Mouse (Mus musculus) thymus, postnatal 10 days (tissue): ENCODE data around the gene Thsd4.

ENCODE experiments used
- DNase-seq, 2 experiments: peaks; one replicate each; pipeline ENCODE4 v3.0.0; 2021; ENCODE audit warnings: low spot score in 2 of 2

Thsd4 gene

DNA sequence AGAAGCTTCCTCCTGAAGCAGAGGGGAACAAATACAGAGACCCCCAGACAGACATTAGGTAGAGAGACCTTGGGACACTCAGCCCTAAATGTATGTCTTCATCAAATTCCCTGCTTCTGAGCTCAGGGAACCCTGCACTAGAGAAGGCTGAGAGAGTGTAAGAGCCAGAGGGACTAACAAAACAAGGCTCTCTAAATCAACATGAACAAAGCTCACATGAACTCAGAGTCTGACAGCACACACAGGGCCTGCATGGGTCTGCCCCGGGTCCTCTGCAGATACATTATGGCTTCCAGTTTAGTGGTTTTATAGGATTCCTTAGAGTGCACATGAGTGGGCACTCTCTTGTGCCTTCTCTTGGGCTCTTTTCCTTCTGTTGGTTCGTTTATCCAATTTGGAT lies 140.8 kb downstream of the Thsd4 start:
- DNase-seq: no peak

DNA sequence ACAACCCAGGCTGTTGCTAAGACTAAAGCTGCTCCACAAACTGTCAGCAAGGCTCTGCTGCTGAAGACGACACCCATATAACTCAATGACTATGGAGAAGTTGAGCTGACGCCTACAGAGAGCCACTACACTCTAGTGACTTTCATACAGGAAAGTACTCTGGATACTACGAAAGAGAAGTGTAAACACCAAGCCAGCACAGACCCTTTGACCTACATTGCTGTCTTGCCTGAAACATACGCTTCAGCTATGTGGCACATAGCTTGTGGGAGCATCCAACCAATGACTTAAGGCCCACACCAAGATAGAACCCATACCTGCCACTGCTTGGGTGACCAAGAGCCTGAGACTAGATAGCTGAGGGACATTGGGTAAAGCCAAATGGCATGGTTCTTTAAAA lies 141.3 kb downstream of the Thsd4 start:
- no peak for DNase-seq

- no peak for DNase-seq
Observed at GRCm38 (mm10) chr9:60378235-60378634, 143.6 kb downstream of the Thsd4 start.

- no peak for DNase-seq
Observed at GRCm38 (mm10) chr9:60373161-60373737, 148.6 kb downstream of the Thsd4 start.

DNA sequence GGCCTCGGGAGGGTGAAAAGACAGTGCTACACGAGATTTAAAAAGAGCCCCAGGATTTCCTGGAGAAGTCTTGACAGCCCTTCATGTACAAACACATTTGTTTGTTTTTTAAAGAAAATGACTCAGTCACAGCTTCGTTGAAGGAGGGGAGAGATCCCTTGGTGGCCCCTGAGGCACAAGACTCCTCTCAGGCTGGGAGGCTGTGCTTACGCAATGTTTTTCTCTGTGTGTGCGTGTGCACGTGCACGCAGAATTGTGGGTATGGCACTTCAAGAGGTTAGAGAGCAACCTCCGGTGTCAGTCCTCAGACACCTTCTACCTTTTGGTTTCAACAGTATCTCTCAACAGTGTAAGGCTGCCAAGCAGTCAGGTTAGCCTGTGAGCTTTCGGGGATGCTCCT lies 153.3 kb downstream of the Thsd4 start:
- no peak for DNase-seq

GRCm38 (mm10) chr9:60367617-60368305 lies 154.1 kb downstream of the Thsd4 start:
- DNase-seq: no peak

GRCm38 (mm10) chr9:60364166-60364781 lies 157.6 kb downstream of the Thsd4 start:
- DNase-seq: no peak

- DNase-seq: no peak
Observed at GRCm38 (mm10) chr9:60352351-60352750, 169.5 kb downstream of the Thsd4 start.

DNA sequence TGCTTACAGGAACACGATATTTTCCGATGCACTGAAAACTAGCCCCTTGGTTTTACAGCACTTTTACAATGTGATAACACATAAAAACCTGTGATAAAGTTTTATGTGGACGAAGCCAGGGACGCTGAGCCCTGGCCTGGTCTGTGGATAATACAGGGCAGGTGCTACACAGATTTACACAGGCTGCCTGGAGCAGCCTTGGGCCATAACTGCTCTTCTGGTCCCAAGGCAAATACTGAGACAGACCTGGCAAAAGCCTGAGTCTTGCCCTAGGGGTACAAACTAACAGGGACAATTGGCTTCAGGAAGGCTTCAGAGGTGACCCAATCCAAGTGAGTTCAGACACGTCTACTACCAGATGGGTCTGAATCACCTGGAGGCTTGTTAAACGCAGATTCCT lies 170.7 kb downstream of the Thsd4 start:
- no peak for DNase-seq

GRCm38 (mm10) chr9:60336147-60336546 lies 185.7 kb downstream of the Thsd4 start:
- DNase-seq: no peak

- no peak for DNase-seq
Observed at GRCm38 (mm10) chr9:60335455-60335854, 186.4 kb downstream of the Thsd4 start.

- no peak for DNase-seq
Observed at GRCm38 (mm10) chr9:60329911-60330310, 191.9 kb downstream of the Thsd4 start.

DNA sequence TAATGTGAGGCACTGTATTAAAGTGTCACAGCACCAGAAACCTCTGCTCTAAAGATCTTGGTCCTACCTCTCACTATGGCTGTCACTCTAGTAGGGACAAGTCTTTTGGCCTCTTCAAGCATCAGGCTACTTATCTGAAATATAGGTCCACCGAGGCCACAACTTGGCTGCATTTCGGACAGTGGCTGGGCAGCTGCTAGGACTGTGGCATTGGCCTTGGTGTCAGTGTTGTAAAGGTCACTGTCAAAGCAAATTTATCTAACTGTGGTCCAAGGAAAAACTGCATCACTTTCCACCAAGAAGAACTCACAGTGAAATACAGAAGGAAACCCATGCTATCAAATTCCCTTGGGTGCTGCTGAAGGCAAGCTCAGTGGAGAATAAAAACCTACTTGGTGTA lies 197.1 kb downstream of the Thsd4 start:
- no peak for DNase-seq

GRCm38 (mm10) chr9:60323435-60323834 lies 198.4 kb downstream of the Thsd4 start:
- DNase-seq: no peak

- no peak for DNase-seq
Observed at GRCm38 (mm10) chr9:60317291-60317690, 204.6 kb downstream of the Thsd4 start.

DNA sequence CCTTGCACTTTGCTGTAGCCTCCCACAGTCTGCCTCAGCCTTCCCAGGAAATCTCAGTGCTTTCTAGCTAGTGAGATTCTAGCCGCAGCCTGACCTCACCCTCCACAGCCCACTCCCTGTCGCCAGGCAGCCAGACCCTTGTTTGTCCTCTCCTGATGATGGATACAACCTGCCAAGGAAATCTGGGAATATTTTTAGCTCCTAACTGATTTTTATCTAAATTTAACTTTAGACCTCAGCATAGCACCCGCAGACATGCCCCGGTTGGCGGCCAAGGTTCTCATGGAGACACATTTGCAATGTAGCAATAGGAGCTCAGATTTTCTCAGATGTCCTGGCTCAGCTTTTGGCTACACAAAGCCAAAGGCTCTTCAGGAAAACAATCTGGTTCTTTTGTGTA lies 205.3 kb downstream of the Thsd4 start:
- no peak for DNase-seq

- DNase-seq: no peak
Observed at GRCm38 (mm10) chr9:60315533-60315932, 206.3 kb downstream of the Thsd4 start.

DNA sequence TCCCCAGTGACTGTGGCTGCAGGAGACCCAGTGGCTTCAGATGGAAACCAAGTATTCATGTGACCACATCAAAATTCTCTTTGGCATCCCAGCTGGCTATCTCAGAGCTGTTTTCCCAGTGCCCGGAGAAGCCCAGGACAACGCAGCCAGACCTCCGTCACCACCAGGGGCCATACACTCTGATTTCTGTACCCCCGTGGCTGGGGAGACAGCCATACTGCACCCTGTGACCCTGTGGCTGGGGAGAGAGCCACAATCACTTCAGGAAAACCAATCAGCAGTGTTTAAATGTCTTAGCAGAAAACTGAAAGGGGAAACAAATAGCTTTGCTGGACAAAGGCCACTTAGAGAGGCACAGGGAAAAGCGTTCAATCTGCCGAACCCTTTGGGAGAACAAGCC lies 208.2 kb downstream of the Thsd4 start:
- DNase-seq: no peak

DNA sequence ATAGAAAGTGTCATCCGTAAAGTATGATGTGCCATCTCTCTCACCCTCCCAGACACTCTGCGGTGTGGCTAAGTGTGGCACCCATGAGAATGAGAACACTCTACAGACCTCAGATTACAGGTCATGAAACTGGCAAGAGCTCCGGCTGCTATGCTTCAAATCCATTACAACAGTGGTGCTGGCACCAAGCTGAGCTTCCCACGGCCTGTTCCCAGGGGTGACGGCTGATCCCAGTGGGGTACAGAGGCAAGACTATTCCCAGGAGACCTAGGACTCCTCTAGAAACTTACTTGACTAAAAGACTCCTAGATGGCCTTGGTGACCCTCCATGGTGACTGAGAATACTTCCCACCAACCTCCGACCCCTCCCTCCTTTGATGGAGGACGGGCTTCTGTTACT lies 209.2 kb downstream of the Thsd4 start:
- no peak for DNase-seq

DNA sequence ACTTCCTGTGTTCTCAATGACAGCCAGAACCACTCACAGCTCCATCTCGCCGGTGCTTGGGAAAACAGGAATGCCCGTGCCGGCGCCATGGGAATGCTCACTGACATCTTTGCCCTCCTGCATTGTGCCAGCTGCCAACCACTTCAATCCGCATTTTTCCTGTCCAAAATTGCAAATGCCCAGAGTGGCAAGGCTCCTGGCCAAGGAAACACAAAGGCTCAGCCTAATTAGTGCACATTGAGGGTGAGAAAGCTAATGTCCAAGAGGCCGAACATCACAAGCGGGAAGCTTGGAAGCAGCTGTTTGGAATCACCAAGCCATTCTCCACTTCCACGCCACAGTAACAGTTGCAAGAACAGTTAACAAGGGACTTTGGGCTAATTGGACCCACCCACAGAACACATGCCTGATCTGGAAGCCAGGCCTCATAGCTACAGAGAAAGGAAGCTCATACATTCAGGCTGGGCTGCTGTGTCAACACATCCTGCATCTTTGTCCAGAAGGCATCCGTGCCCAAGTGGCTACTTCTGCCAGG lies 210.2 kb downstream of the Thsd4 start:
- DNase-seq: no peak

- no peak for DNase-seq
Observed at GRCm38 (mm10) chr9:60310741-60311317, 211.0 kb downstream of the Thsd4 start.

DNA sequence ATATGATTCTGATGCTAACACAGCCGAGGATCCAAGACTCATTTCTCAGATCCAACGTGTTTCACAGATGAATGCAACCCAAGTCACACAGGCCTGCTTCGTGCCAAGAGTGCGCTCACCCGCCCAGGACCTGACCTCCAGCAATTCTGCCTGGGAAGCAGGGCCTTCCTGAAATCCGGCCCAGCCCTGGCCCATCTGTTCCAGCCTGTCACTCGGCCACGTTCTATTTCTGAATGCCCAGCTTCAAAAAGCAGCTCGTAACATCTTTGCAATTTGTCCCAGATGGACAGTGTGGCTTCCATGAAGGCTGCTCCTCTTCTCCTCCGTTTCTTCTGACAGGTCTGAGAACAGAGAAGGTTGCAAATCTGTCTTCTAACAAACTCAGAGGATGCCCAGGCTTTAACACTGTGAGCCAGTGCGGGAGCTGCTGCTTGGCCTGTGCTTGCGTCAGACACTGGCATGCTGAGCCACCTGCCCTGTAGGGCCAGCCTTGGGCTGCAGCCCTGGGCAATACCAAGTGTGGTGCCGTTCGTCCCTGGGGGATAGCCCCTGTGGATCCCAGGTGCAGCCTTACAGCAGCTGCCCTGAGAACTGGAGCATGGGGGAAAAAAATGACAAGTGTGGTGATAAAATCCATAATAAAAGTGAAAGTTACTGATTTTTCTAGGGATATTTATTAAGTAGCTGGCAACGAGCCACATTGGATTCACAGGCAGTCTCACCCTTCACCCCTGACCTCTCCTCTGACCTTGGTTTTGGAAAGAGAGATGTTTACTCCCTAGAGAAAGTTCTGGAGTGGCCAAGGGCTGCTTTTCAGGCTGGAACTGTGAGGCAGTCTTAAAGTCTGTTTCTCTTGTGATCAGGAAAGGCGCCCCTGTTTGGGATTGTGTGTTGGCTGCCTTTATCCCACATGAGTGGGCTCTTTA lies 211.8 kb downstream of the Thsd4 start:
- no peak for DNase-seq
